Mouse (Mus musculus) frontal cortex, postnatal 14 days (tissue): Measurements from ENCODE around the gene Mfap4.

Experiments
- DNase-seq, 2 experiments: peaks; one replicate each; pipeline ENCODE4 v3.0.0; 2022; ENCODE audit warnings: low spot score in 2 of 2

The Mfap4 gene

GRCm38 (mm10) chr11:61484613-61485540, at the start of gene Mfap4:
Gene Mfap4, plus strand, starts transcription at chr11:61485431.
- DNase-seq, result peak in 1 of 2 experiments; percentile 45

DNA sequence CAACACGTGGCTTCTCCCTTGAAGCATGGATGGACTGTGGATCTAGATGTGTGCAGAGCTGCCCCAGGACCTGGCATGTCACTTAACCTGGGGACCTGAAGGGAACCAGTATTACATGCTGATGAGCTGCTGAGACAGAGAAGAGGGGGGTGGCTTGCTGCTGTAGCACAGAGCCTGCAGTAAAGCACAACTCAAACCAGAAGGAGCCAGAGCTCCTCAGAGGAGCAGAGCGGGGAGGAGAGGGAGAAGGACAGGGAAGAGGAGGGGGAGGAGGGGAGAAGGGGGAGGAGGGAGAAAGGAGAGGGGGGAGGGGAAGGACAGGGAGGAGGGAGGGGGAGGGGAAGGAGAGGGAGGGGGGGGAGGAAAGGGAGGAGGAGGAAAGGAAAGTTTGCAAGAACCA, 48.9 kb upstream of the Mfap4 start:
- no peak for DNase-seq

DNA sequence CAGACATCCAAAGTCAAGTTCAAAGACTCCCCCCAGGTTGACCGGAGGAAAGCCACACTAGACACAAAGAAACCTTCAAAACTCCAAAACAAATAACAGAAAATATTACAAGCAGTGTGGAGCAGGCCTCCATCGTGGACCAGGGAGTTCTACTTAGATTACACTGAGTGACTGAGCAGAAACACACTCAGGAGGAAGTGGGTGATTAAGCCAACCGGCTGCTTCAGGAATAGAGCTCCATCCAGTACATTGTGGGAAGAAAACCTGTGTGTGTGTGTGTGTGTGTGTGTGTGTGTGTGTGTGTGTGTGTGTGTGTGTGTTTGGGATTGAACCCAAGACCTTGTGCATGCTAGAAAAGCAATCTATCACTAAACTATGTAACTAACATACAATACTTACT, 46.1 kb upstream of the Mfap4 start:
- no peak for DNase-seq

DNA sequence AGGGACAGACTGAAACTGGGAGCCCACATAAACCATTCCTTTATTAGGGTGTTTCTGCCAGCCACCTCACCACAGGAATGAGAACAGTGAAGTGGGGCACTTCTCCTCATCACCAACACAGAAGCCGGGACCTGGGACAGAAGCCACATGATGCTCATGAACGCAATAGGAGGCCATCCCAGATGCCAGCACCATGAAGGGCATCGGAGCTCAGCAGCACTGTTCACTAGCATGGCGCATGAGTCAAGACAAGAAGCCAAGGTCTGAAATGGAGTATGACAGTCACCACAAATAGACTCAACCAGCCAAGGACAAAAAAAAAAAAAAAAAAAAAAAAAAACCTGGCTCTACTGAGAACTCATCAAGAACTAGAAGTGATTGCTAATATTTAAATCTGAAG, 44.8 kb upstream of the Mfap4 start:
- DNase-seq, result no peak

DNA sequence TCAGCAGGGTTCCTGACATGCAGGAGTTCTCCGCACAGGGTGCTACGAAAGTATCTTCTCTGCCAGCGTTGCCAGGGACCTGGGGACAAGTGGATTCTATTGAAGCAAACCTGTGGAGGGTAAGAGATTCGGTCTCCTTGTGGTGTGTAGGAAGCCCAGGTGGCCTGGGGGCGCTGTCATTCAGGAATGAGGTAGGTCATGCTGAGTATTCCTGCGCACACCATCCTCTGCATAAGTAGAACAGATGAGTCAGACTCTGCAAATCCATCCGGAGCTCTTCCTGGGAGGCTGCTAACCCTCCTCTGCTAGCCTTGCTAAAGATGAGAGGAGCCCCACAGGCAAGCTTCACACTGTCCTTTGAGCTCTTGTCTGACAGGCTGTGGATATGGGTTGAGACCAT, 43.6 kb upstream of the Mfap4 start:
- DNase-seq, result no peak

GRCm38 (mm10) chr11:61443807-61444206, 41.4 kb upstream of the Mfap4 start:
- no peak for DNase-seq

DNA sequence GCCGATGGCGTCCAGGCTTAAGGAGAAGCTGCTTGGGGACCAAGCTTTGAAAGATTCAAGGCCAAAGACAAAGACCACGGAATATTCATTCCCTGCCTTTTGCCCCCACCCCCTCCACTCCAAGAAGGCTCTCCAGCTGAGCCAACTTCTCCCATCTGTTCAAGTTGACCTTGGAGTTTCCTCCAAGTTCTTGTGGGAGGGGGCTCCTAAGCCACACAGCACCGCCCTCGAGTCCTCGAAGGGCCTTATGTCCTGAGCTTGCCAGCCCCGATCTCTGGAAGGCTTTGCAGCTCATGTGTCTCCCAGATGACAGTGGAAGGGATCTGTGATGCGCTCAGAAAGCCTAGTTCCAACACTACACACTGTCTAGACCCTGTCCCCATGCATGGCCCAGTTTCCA, 37.9 kb upstream of the Mfap4 start:
- DNase-seq, result no peak

- DNase-seq, result peak in 1 of 2 experiments; percentile 19
Observed at GRCm38 (mm10) chr11:61448041-61448440, 37.2 kb upstream of the Mfap4 start.

GRCm38 (mm10) chr11:61448599-61449225, 36.5 kb upstream of the Mfap4 start:
- peak in 1 of 2 experiments; percentile 10 for DNase-seq

- peak in 1 of 2 experiments; percentile 23 for DNase-seq
Observed at GRCm38 (mm10) chr11:61449499-61450292, 35.5 kb upstream of the Mfap4 start.

GRCm38 (mm10) chr11:61464071-61464470, 21.2 kb upstream of the Mfap4 start:
- DNase-seq, result no peak

DNA sequence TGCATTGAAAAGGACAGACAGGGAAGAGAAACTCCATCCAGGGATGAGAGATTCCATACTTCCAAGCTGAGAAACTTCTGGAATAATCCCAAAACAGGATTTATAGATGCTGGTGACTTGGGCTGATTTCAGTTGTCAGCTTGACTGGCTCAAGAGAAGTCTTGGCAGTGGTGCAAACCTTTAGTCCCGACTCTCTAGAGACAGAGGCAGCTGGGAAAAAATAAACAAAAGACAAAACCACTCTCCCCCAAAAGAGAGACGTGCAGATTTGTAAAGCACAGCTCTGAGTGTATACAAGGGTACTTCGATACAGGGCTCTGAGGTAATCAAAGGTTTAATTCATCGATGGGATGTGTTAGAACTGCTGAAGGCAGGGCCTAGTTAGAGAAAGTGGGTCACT, 19.8 kb upstream of the Mfap4 start:
- DNase-seq, result no peak

GRCm38 (mm10) chr11:61468534-61468933, 16.7 kb upstream of the Mfap4 start:
- DNase-seq, result no peak

DNA sequence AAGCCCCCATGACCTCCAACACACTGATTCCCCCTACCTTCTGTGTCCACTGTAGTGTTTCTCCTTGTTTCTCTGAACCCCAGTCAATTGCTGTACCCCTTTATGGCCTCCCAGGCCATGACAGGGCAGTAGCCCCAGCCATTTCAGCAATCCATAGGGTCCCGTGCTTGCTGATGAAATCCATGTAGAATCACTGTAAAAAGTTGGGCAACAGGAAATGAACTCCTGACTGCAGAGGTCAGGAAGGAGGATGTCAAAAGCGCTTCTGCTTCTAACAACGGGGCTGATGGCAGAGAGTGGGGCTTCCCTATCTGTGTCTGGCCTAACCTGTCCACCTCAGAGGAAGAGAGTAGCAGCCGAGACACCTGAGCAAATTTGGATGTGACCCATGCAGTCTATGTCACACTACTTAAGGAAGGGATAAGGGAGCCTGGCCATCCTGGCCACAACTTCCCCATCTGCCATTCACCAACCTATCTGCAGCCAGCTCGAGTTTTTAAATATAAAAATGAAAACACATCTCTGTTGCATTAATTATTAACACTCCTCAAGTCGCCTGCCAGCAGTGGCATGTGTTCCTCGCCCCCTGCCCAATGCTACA, 15.8 kb upstream of the Mfap4 start:
- DNase-seq, result no peak

- no peak for DNase-seq
Observed at GRCm38 (mm10) chr11:61470880-61471279, 14.4 kb upstream of the Mfap4 start.

GRCm38 (mm10) chr11:61473630-61474029, 11.6 kb upstream of the Mfap4 start:
- no peak for DNase-seq

GRCm38 (mm10) chr11:61476786-61477382, 8.3 kb upstream of the Mfap4 start:
- DNase-seq, result no peak

DNA sequence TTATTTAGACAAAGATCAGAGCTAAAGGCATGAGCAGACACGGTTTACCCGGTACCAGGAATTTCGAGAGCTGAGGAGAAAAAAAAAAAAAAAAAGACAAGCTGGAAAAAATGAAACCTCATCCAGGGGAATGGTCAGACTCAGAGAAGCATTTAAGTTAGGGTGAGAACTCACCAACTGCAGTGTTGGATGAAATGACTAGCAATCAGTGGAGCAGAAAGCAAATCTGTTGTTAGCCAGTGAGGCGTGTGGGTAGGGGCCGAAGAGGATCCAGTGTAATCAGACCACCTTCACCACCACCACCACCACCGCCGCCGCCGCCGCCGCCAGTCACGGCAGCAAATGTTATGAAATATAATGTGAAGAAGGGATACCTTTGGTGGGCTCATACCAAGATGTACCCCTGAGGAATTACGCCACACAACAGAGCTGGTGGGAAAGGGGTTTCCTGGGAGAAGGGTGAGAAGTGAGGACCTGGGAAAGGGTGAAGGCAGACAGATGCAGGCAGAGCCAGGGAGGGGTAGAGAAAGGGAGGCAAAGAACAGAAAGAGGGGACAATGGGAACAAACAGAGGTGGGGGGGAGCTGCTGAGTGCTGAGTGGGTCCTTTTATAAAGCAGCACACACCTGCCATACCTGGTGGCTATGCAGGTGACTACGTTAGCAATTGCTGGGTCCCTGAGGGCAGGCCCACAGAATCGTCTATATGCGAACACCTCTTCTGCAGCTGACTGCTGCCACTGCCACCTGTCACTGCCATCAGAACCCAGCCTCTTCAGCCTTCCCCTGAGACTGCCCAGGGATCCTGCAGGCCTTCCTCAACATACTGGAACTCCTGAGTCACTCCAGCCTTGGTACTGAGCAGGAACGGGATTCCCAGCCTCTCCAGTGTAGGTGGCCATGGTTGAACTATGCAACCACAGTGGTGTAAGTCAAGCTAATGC, 7.4 kb upstream of the Mfap4 start:
- DNase-seq, result no peak

GRCm38 (mm10) chr11:61478788-61479187, 6.4 kb upstream of the Mfap4 start:
- DNase-seq, result no peak
